Mouse (Mus musculus): ENCODE measurements around the gene Ptpa.

- TF ChIP-seq CTCF (IDR thresholded peaks at IDR 0.05) (no peak), POLR2A (IDR thresholded peaks at IDR 0.05; ENCODE audit: insufficient read depth, low read depth, low read length) (no peak), EP300 (IDR thresholded peaks at IDR 0.05; ENCODE audit: insufficient read depth, low read depth, low read length) (no peak)
Observed at GRCm38 (mm10) chr2:30418259-30418658, 2.4 kb downstream of the Ptpa start.

All from heart, adult 2 months (tissue).